Mouse (Mus musculus): ENCODE data around the gene Kpna1.

- no peak for TF ChIP-seq CTCF (IDR thresholded peaks at IDR 0.05; ENCODE audit: low read depth, low read length)
- no peak for TF ChIP-seq POLR2A (IDR thresholded peaks at IDR 0.05; ENCODE audit: borderline replicate concordance, low read depth, low read length)
Observed at GRCm38 (mm10) chr16:36008396-36008795, 29.8 kb downstream of the Kpna1 start.

Data from bone marrow macrophage, adult 2 months (primary cell).